Mouse (Mus musculus): ENCODE measurements around the gene Htr1f. TPM values are rescaled to one million over a fixed set of nuclear protein-coding genes. Genes with fewer than 3 reads are reported as not detected.

Gene Htr1f
- polyA plus RNA-seq, 1 experiment, result 0.10 TPM

- no peak overlapping the region for H3K27ac ChIP-seq (ENCODE audit: control insufficient read depth, insufficient read depth, low read depth, low read length)
Observed at GRCm38 (mm10) chr16:65015241-65015640, 90.4 kb downstream of the Htr1f start.

GRCm38 (mm10) chr16:65001993-65002821, 103.4 kb downstream of the Htr1f start:
- no peaks in the 10 kb centered on the region for H3K27me3 ChIP-seq (ENCODE audit: control insufficient read depth, insufficient read depth, low read length)
- H3K36me3 ChIP-seq (ENCODE audit: control insufficient read depth, insufficient read depth, low read length), result no peaks in the 10 kb centered on the region
- TF ChIP-seq POLR2A (IDR thresholded peaks at IDR 0.05; ENCODE audit: control insufficient read depth, low read depth, low read length) (no peak), CTCF (IDR thresholded peaks at IDR 0.05; ENCODE audit: control insufficient read depth, insufficient read depth, insufficient replicate concordance, low read depth, low read length) (no peak)
- H3K4me3 ChIP-seq (ENCODE audit: control insufficient read depth, low read depth, low read length), result no peak overlapping the region
- no peaks in the 10 kb centered on the region for H3K4me1 ChIP-seq (ENCODE audit: control insufficient read depth, insufficient read depth, low read length)
- H3K27ac ChIP-seq (ENCODE audit: control insufficient read depth, insufficient read depth, low read depth, low read length), result no peak overlapping the region

More at GRCm38 (mm10) chr16:65015241-65015640, 90.4 kb downstream of the Htr1f start:
- Histone ChIP-seq H3K36me3 (ENCODE audit: control insufficient read depth, insufficient read depth, low read length) (no peaks in the 10 kb centered on the region), H3K27me3 (ENCODE audit: control insufficient read depth, insufficient read depth, low read length) (no peaks in the 10 kb centered on the region), H3K4me1 (ENCODE audit: control insufficient read depth, insufficient read depth, low read length) (no peaks in the 10 kb centered on the region), H3K4me3 (ENCODE audit: control insufficient read depth, low read depth, low read length) (no peak overlapping the region)
- no peak for TF ChIP-seq CTCF (IDR thresholded peaks at IDR 0.05; ENCODE audit: control insufficient read depth, insufficient read depth, insufficient replicate concordance, low read depth, low read length)
- no peak for TF ChIP-seq POLR2A (IDR thresholded peaks at IDR 0.05; ENCODE audit: control insufficient read depth, low read depth, low read length)

GRCm38 (mm10) chr16:64989279-64989800, 116.3 kb downstream of the Htr1f start:
- Histone ChIP-seq H3K4me3 (ENCODE audit: control insufficient read depth, low read depth, low read length) (no peak overlapping the region), H3K27me3 (ENCODE audit: control insufficient read depth, insufficient read depth, low read length) (no peaks in the 10 kb centered on the region), H3K36me3 (ENCODE audit: control insufficient read depth, insufficient read depth, low read length) (no peaks in the 10 kb centered on the region), H3K4me1 (ENCODE audit: control insufficient read depth, insufficient read depth, low read length) (no peaks in the 10 kb centered on the region), H3K27ac (ENCODE audit: control insufficient read depth, insufficient read depth, low read depth, low read length) (no peak overlapping the region)
- TF ChIP-seq CTCF (IDR thresholded peaks at IDR 0.05; ENCODE audit: control insufficient read depth, insufficient read depth, insufficient replicate concordance, low read depth, low read length) (no peak), POLR2A (IDR thresholded peaks at IDR 0.05; ENCODE audit: control insufficient read depth, low read depth, low read length) (no peak)

GRCm38 (mm10) chr16:64987564-64987963, 118.1 kb downstream of the Htr1f start:
- H3K27me3 ChIP-seq (ENCODE audit: control insufficient read depth, insufficient read depth, low read length), result no peaks in the 10 kb centered on the region
- TF ChIP-seq POLR2A (IDR thresholded peaks at IDR 0.05; ENCODE audit: control insufficient read depth, low read depth, low read length), result no peak
- no peak for TF ChIP-seq CTCF (IDR thresholded peaks at IDR 0.05; ENCODE audit: control insufficient read depth, insufficient read depth, insufficient replicate concordance, low read depth, low read length)
- no peaks in the 10 kb centered on the region for H3K4me1 ChIP-seq (ENCODE audit: control insufficient read depth, insufficient read depth, low read length)
- no peak overlapping the region for H3K4me3 ChIP-seq (ENCODE audit: control insufficient read depth, low read depth, low read length)
- no peak overlapping the region for H3K27ac ChIP-seq (ENCODE audit: control insufficient read depth, insufficient read depth, low read depth, low read length)
- no peaks in the 10 kb centered on the region for H3K36me3 ChIP-seq (ENCODE audit: control insufficient read depth, insufficient read depth, low read length)

GRCm38 (mm10) chr16:64987049-64987448, 118.6 kb downstream of the Htr1f start:
- Histone ChIP-seq H3K4me3 (ENCODE audit: control insufficient read depth, low read depth, low read length) (no peak overlapping the region), H3K27me3 (ENCODE audit: control insufficient read depth, insufficient read depth, low read length) (no peaks in the 10 kb centered on the region), H3K4me1 (ENCODE audit: control insufficient read depth, insufficient read depth, low read length) (no peaks in the 10 kb centered on the region), H3K27ac (ENCODE audit: control insufficient read depth, insufficient read depth, low read depth, low read length) (no peak overlapping the region), H3K36me3 (ENCODE audit: control insufficient read depth, insufficient read depth, low read length) (no peaks in the 10 kb centered on the region)
- TF ChIP-seq POLR2A (IDR thresholded peaks at IDR 0.05; ENCODE audit: control insufficient read depth, low read depth, low read length) (no peak), CTCF (IDR thresholded peaks at IDR 0.05; ENCODE audit: control insufficient read depth, insufficient read depth, insufficient replicate concordance, low read depth, low read length) (no peak)

- H3K4me3 ChIP-seq (ENCODE audit: control insufficient read depth, low read depth, low read length), result no peak overlapping the region
- no peak overlapping the region for H3K27ac ChIP-seq (ENCODE audit: control insufficient read depth, insufficient read depth, low read depth, low read length)
- TF ChIP-seq POLR2A (IDR thresholded peaks at IDR 0.05; ENCODE audit: control insufficient read depth, low read depth, low read length) (no peak), CTCF (IDR thresholded peaks at IDR 0.05; ENCODE audit: control insufficient read depth, insufficient read depth, insufficient replicate concordance, low read depth, low read length) (no peak)
- no peaks in the 10 kb centered on the region for H3K4me1 ChIP-seq (ENCODE audit: control insufficient read depth, insufficient read depth, low read length)
- no peaks in the 10 kb centered on the region for H3K36me3 ChIP-seq (ENCODE audit: control insufficient read depth, insufficient read depth, low read length)
- no peaks in the 10 kb centered on the region for H3K27me3 ChIP-seq (ENCODE audit: control insufficient read depth, insufficient read depth, low read length)
Observed at GRCm38 (mm10) chr16:64974636-64975035, 131.0 kb downstream of the Htr1f start.

GRCm38 (mm10) chr16:64973533-64974305, 131.9 kb downstream of the Htr1f start:
- Histone ChIP-seq H3K4me3 (ENCODE audit: control insufficient read depth, low read depth, low read length) (no peak overlapping the region), H3K4me1 (ENCODE audit: control insufficient read depth, insufficient read depth, low read length) (no peaks in the 10 kb centered on the region), H3K27me3 (ENCODE audit: control insufficient read depth, insufficient read depth, low read length) (no peaks in the 10 kb centered on the region), H3K36me3 (ENCODE audit: control insufficient read depth, insufficient read depth, low read length) (no peaks in the 10 kb centered on the region), H3K27ac (ENCODE audit: control insufficient read depth, insufficient read depth, low read depth, low read length) (no peak overlapping the region)
- no peak for TF ChIP-seq POLR2A (IDR thresholded peaks at IDR 0.05; ENCODE audit: control insufficient read depth, low read depth, low read length)
